ENCODE assay signal across 21 mouse cellular contexts in the genomic region with DNA sequence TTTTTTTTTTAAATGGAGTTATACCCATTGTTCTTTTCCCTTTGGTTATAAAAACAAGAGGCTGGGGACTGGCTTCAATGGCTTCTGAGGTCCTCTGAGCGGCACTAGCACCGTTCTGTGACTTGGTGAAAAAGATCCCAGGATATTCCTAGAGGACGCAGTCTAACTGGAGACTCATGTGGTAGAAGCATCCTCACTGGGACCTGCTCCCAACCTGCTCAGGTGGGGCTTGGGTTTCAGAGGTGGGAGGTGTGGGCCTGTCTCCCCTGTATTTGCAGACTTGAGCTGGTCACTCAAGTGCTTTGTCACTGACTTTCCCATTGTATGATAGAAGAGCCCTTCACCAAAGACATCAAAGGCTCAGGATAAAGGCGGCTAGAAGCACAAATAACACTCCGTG. TPM values are rescaled to one million over a fixed set of nuclear protein-coding genes. Genes with fewer than 3 reads are reported as not detected.
"Had no signal": no experiment of that assay in that cellular context is flagged by ENCODE, and none has a peak within 500 bp of the region (broad histone marks: within the 10 kb centered on the region; RNA-seq: fewer than 3 reads in every experiment).

No protein-coding gene starts in this region.

- H3K9me3 ChIP-seq: midbrain, embryonic 12.5 days; midbrain, embryonic 15.5 days; neural tube, embryonic 12.5 days; neural tube, embryonic 15.5 days had no signal

- H3K9ac ChIP-seq: liver, embryonic 14.5 days; liver, postnatal 0 days; midbrain, embryonic 12.5 days; midbrain, embryonic 15.5 days; neural tube, embryonic 12.5 days; neural tube, embryonic 15.5 days had no signal

- H3K36me3 ChIP-seq: midbrain, embryonic 12.5 days; midbrain, embryonic 15.5 days; neural tube, embryonic 12.5 days; neural tube, embryonic 15.5 days had no signal

- ATAC-seq: intestine, postnatal 0 days; liver, postnatal 0 days; midbrain, embryonic 15.5 days had no signal

- DNase-seq: kidney, adult 2 months; layer of hippocampus, postnatal 36 days; liver, postnatal 0 days; lung, postnatal 14 days; right cerebral cortex, adult 18-20 months; right cerebral cortex, postnatal 14 days; right cerebral cortex, postnatal 4 days; thymus, adult 2 months; thymus, postnatal 14 days; thymus, postnatal 4 days had no signal

- H3K27ac ChIP-seq: kidney, postnatal 0 days; left cerebral cortex, adult 2 months; liver, embryonic 14.5 days; macrophage; midbrain, embryonic 12.5 days; midbrain, embryonic 15.5 days; neural tube, embryonic 12.5 days; neural tube, embryonic 15.5 days had no signal

- H3K4me2 ChIP-seq: liver, embryonic 11.5 days; midbrain, embryonic 12.5 days; midbrain, embryonic 15.5 days; neural tube, embryonic 12.5 days; neural tube, embryonic 15.5 days had no signal

- H3K4me3 ChIP-seq: left cerebral cortex, adult 2 months; midbrain, embryonic 12.5 days; midbrain, embryonic 15.5 days; neural tube, embryonic 12.5 days; neural tube, embryonic 15.5 days had no signal

- H3K27me3 ChIP-seq: midbrain, embryonic 12.5 days; midbrain, embryonic 15.5 days; neural tube, embryonic 12.5 days; neural tube, embryonic 15.5 days had no signal

RNA-seq across cellular contexts. Expression of gene Tcte2, which starts 21.6 kb away (rescaled TPM):
- total RNA-seq: megakaryocyte, adult 5-6 weeks had no signal
- polyA plus RNA-seq: macrophage had no signal
